Mouse (Mus musculus): ENCODE data around the gene Tex261. TPM values are rescaled to one million over a fixed set of nuclear protein-coding genes. Genes with fewer than 3 reads are reported as not detected.

Gene Tex261
- 56.6 and 72.7 TPM in 2 replicates for polyA plus RNA-seq (2015; fragmentation: Nextera tagmentation; extraction: Ambion mirVana)

GRCm38 (mm10) chr6:83775638-83776293 is at the start of gene Tex261:
Gene Tex261, minus strand, starts transcription at chr6:83775813.

GRCm38 (mm10) chr6:83794760-83795296 is 19.2 kb upstream of the Tex261 start, which contains the start of gene Nagk:
Gene Nagk, plus strand, starts transcription at chr6:83794982.

DNA sequence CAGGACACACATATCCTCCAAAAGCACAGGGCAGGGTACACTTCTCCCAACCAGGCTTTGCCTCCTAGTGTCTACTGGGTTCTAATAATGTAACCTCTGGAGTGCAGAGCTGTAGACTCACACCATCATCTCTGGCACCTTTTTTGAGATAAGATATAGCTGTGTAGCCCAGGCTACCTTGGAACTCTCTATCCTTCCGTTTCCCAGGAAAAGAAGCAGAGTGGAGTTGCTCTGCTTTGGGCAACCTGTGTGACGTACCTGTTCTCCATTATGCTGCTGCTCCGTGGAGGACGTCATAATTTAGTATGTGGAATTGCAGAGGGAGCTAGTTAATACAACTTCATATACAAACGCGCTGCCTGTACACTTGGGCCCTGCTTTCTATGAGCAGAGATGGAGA is 13.3 kb downstream of the Tex261 start, which contains the start of gene Ankrd53:
TSS of gene Ankrd53 (plus strand) at position 301 of the 400 bp plus-strand sequence.

GRCm38 (mm10) chr6:83742761-83743160 is 32.9 kb downstream of the Tex261 start, which contains the start of gene Atp6v1b1:
Gene Atp6v1b1, plus strand, starts transcription at chr6:83742990.

Other genes starting within 250 kb of the Tex261 start
- gene Actg2, start 239.5 kb downstream of the Tex261 start, polyA plus RNA-seq (2015; fragmentation: Nextera tagmentation; extraction: Ambion mirVana), result 14.8 and 17.6 TPM in 2 replicates
- 14.0 and 17.1 TPM in 2 replicates for gene Stambp, start 203.1 kb downstream of the Tex261 start, polyA plus RNA-seq (2015; fragmentation: Nextera tagmentation; extraction: Ambion mirVana)
- gene Clec4f, start 119.6 kb downstream of the Tex261 start, polyA plus RNA-seq (2015; fragmentation: Nextera tagmentation; extraction: Ambion mirVana), result 0.05 TPM in 1 of 2 replicates, not detected in the other
- gene Cd207, start 98.0 kb downstream of the Tex261 start, polyA plus RNA-seq (2015; fragmentation: Nextera tagmentation; extraction: Ambion mirVana), result not detected in 2 replicates
- 0.51 TPM in 1 of 2 replicates, not detected in the other for gene Vax2, start 64.5 kb downstream of the Tex261 start, polyA plus RNA-seq (2015; fragmentation: Nextera tagmentation; extraction: Ambion mirVana)
- 0.15 TPM in 1 of 2 replicates, not detected in the other for gene Atp6v1b1, start 32.8 kb downstream of the Tex261 start, polyA plus RNA-seq (2015; fragmentation: Nextera tagmentation; extraction: Ambion mirVana)
- gene Ankrd53, start 13.2 kb downstream of the Tex261 start, polyA plus RNA-seq (2015; fragmentation: Nextera tagmentation; extraction: Ambion mirVana), result not detected in 2 replicates
- gene Nagk, start 19.2 kb upstream of the Tex261 start, polyA plus RNA-seq (2015; fragmentation: Nextera tagmentation; extraction: Ambion mirVana), result 36.5 and 44.6 TPM in 2 replicates
- gene Paip2b, start 55.9 kb upstream of the Tex261 start, polyA plus RNA-seq (2015; fragmentation: Nextera tagmentation; extraction: Ambion mirVana), result 10.9 and 12.3 TPM in 2 replicates
- gene Zfp638, start 91.3 kb upstream of the Tex261 start, polyA plus RNA-seq (2015; fragmentation: Nextera tagmentation; extraction: Ambion mirVana), result 23.4 and 23.8 TPM in 2 replicates
- 14.8 and 17.1 TPM in 2 replicates for gene Dysf, start 232.8 kb upstream of the Tex261 start, polyA plus RNA-seq (2015; fragmentation: Nextera tagmentation; extraction: Ambion mirVana)

Measured in skeletal muscle tissue, postnatal 0 days (tissue).